Mouse (Mus musculus) heart, postnatal 4 days (tissue): ENCODE measurements around the gene Syt17. TPM values are rescaled to one million over a fixed set of nuclear protein-coding genes. Genes with fewer than 3 reads are reported as not detected.
"Not testable (repeated sequence)": the region's sequence is repeated elsewhere in the genome, so short reads cannot be mapped to it uniquely, and the experiment has no call there.

Source experiments
- DNase-seq: peaks from one replicate; pipeline ENCODE4 v3.0.0; 2021
- total RNA-seq, 2 experiments: library from RNA; stranded (reverse); gene quantifications; 2 replicates each; pipeline ENCODE4 v1.2.3; 2021

The Syt17 gene
- total RNA-seq, 2 experiments from 2014 or later, result 1.4 to 2.0 TPM

DNA sequence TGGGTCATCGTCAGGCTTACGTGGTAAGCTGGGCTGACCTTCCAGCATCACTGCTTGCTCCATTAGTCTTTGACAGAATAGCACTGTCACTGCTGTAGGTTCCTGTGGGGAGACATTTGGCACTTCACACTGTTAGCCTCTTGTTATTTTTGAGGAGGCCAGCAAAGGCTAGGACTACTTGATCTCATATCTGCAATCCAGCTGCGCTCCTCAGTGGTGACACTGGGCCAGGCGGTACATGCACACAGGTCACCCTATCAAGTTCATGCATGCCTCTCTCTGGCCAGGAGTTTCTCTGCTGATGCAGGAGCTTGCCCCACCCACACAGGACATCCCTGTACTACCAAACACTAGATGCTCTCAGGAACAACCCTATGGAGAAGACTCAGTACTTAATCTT, 71.4 kb downstream of the Syt17 start:
- DNase-seq, result no peak

DNA sequence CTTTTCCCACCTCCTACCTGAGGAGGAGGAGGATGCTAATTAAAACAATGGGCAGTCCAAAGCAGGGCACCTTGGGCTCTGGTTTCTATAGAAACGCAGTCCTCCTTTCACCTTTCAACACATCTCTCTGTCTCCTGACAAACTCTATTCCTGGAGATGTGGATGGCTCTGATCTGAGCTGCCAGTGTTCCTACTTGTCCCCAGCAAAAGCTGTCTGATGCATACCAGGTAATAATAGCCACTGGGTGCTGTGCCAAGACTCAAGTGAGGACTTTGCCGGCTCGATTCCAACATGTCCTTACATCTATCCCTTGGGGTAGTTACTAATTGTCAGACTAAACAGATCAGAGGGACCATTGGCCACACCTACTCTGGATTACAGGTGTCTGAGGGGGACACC, 72.7 kb downstream of the Syt17 start:
- peak; percentile 82 for DNase-seq

DNA sequence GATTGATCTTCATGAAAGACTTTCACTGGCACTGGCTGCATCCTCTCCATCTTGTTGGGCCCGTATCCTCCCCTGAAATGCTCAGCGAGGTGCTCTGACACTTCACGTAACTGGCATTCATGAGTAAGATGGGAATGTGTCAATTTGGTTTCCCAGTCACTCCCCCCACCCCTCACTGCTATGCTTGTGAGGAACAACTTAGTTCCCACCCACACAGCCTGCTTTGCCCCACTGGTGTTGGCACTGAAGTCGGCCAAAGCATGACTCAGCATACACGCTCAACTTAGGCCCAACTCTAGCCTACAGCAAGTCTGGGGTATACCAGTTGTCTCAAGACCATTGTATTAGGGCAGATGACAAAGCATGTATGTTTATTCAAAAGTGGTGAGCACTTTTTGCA, 76.7 kb downstream of the Syt17 start:
- DNase-seq, result no peak

DNA sequence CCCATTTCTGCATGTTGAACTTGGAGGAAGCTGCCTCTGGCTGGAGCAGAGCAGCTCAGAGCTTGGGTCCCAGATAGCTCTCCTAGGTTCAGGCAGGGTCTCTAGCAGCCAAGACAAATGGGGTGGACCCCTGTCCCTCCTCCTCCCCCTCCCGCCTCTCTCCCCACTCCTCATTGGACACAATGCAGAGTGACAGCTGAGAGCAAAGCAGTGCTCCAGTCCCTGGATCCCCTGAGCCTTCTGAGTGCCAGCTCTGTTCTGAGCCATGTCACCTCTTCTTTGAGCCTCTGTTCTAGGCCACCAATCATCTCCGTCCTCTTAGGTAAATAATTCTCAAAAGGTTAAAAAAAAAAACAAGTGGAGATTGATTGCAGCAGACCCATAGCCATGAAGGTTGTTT, 78.3 kb downstream of the Syt17 start:
- DNase-seq, result no peak

DNA sequence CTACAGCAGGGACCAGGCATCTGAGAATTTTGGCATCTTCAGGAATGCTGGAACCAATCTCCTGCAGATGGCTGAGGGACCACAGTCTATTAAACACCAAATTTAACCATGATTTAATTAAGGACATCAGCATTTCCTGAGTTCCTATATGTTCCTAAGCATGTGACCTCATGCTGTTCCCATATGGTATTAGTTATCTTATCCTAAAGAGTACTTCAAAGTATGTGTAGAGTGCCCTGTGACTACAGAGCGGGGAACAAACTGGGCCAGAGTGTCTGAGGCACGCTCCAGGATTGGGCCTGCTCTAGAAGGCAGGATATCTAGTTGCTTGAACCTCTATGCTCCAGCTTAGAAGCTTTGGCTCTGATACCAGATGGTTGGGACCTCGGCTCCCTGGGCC, 82.1 kb downstream of the Syt17 start:
- DNase-seq, result no peak

DNA sequence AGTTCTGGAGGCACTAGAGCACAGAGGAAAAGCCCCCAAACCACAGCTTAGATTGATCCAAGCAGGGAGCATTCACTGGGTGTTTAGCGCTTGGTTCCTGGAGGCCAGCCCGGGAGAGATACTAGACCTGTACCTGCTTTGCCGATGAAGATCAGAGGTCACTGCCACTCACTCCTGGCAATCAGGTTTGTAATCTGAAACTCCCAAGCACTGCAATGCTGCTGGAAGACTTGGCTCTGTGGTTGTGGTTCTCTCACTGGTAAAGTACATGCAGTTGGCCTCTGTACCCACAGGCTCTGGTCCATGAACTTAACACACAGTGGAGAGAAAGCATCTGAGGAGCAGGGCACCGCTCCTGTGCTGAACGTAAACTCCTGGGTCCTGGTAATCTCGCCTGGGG, 82.8 kb downstream of the Syt17 start:
- DNase-seq, result no peak

DNA sequence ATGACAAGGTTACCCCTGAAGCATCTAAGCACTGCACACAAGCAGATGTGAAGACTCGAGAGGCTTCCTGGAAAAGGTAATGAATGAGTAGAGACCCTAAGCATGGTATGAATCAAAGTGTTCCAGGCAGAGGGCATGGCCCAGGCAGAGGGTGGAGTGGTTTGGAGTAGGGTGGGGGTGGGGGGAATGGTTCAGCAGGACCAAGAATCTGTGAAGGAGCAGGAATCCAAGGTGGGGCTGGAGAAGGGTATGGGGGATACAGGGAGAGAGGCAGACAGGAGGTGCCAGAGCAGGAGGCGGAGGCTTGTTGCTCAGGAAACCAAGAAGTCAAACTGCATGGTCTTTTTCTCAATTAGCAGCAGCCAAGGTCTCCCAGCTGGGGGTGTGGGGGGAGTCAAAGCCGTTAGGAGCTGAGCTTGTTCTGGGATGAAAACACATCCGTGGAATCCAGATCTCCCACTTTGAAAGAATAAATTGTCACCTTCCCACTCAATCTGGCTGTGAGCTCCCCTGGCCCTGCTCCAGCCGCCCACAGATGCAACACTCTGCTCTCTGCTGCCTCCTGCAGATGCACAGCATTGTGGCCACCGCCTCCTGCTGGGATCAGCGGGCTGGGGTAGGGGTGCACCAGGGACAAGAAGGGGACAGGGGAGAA, 83.5 kb downstream of the Syt17 start:
- DNase-seq, result peak; percentile 57

DNA sequence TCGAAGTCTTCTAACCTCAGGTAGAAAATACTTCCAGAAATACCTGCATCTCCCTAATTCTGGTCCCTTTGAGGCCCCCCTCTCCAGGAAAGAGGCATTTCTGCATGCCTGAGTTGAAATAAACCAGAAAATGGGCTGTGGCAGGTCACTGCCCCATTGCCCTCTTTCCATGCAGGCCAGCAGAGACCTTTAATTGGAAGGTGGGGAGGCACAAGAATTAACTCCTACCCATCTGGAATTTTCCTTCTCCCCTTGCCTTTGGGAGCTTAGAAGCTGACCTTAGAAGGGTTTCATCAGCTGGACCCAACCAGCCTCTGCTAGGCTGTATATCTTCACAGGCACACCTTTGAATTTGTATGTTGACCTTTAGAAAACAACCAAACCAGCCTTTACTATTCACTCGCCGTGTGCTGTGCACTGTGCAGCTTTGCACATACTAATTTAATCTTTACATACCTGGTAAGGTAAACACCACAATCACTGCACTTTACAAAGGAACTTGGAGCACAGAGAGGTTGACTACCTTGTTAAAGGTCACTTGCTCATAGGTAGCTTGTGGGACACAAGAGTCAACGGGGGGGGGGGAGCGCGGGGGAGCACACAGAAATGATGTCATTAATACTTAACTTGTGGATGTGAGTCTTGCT, 84.3 kb downstream of the Syt17 start:
- DNase-seq, result no peak

DNA sequence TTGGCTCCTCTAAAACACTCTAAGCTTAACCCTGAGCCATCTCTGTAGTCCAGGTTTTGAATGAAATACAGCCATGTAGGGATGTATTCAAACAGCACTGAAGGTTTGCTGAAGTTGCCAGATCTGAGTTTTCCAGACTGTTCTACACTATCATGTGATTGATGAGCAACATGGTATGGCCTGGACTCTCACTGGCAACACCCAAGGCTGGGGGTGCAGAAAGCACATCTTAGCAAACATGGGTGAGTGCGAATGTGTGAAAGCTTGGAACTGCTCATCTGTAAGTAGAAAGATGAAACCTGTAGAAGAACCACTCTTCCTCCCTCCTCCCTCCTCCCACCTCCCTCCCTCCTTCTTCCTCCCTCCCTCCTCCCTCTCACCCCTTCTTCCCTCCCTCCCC, 85.1 kb downstream of the Syt17 start:
- no peak for DNase-seq

DNA sequence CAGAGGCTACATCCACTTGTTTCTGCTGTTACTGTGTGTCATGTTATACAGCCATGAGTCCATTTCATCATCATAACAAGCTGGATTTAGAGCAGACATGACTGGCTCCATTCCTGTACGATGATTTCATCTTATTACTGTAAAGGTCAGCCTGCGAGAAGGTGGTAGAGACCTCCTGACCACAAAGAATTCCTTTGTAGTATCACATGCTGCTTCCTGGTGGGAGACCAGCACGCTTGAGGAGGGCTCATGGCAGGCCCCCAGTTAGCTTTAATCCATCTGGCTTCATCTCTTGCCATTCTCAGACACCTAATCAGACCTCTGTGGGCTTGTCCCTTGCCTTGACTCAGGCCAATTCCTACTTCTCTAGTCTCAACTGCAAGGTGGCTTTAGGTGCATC, 85.8 kb downstream of the Syt17 start:
- DNase-seq, result no peak

DNA sequence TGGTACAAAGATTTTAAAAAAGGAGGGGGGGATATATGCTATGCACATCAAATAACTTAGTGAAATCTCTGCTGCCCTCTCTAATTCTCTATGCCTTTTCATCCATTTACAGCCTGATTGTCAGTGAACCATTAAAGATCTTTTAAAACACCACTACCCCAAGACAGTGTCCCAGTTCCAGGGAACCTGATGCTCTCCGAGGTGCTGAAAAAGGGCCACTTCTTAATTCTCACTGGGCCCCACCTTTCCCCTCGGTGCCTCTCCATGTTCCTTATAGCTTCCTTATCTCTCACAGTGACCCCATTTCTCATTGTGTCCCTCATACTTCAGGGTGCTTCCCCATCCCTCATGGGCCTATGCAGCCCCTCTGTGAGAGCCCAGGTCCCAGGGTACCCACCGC, 89.0 kb downstream of the Syt17 start:
- peak; percentile 32 for DNase-seq

DNA sequence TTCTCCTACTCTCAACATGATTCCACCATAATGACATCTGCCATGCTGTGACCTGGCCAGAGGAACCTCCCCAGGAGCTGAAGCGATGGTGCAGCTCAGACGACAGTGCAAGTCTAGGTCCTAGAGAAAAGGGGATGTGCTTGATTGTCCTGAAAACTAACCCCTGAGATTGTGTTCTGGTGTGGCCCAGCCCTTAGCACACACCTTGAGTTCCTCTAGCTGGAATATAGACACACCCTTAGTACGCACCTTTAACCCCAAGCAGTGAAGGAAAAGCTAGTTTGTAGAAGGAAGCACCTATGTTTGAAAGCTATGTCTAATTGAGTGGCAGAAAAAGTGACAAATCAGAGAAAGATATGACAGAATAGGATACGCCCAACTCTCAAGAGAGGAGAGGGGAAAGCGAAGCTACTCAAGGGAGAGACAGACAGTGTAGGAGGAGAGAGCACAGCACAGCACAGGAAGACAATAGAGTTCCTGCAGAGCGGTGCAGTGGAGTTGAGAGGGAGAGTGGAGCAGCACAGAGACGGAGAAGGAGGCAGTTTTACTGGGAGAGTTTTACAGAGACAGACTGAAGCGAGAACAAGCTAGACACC, 91.5 kb downstream of the Syt17 start:
- not testable (repeated sequence) for DNase-seq

DNA sequence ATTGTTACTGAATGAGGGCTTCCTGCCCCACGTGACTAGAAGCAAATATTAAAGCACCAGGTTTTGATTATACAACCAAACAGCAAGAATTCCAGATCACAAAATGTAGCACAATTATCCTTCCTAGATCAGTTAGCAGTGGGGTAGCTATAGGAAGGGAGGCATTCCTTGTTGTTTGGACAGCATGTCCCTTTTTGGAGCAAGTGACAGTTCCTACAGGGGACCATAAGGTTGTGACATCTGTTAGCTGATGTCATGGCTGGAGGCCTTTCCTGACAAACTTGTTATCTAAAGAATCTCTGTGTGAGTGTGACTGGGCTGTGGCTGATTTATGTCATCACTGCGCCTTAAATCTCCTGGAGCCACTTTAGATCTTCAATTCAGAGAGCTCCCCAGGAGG, 97.2 kb downstream of the Syt17 start:
- no peak for DNase-seq

DNA sequence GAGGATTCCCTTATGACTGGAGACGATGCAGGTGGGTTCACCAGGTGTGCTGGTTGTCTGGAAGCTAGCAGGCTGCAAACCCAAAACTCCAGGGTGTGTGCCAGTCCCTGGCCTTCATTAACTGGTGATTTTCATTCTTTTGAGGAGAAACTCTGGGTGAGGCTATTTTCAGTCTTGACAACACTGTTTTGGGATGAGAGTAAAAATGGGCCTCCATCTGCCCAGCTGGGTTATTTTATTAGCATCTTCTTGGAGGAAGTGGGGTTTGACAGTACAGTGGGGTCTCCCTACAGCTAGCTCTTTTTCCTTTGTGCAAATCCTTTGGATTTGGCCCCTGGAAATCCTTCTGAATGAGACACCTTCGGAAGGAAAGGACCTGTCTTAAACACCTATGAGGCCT, 101.1 kb downstream of the Syt17 start:
- DNase-seq, result no peak

DNA sequence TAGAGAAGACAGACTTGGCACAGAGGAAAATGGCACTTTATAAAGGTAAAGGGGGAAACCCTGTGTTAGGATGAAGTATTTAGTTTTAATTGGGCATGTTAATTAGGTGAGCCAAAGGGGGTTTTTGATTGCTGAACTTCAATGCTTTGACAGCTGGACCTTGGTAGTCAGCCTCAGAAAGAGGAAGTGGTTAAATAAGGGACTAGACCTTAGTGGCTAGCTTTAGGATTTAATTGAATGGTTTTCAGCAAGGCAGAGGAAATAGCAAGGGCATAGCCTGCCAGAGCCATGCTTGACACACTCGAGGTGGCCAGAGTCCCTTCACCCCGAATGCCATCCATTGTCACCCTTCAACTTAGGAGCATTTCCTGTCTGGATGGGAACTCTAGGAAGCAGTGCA, 101.6 kb downstream of the Syt17 start:
- no peak for DNase-seq

DNA sequence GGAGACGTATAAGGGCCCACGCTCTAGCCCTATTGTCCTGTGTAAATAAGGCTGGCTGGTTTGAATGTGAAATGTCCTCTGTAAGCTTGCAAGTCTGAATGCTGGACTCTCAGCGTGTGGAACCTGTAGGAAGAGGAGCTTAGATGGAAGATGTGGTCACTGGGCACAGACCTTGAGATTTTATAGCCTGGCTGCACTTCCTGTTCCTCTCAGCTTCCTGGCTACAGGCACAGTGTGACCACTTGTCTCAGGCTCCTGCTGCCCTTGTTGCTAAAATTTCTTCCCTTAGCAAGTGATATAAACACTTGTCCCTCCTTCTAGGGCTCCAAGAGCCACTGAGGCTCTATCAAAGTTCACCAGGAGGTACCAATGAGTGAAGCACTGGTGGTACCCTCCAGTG, 102.6 kb downstream of the Syt17 start:
- no peak for DNase-seq

DNA sequence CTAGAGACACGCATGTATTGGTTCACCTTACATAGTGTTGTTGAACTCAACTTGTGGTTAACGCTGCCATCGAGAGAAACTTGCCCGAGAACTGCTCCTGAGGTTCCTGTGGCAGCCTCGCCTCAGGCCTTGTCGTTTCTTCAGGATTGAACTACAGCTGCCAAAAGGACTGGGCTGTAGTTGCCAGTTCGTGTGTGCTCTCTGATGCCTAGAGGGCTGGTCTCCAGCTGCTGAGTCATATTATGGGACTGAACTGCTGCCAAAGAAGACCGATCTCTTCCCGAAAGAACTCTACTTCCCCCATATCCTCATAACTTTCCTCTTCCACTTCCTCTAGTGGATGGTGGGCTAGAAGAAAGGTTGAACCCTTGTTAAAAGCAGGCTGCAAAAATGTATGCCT, 103.3 kb downstream of the Syt17 start:
- no peak for DNase-seq

Other genes with a start within 250 kb of the Syt17 start
- gene Smg1, start 204.6 kb downstream of the Syt17 start, total RNA-seq, result 10 to 100 TPM; 47.1 to 49.9 TPM
- gene Itpripl2, start 43.8 kb upstream of the Syt17 start, total RNA-seq, result 10 to 100 TPM; 46.5 to 46.6 TPM
- gene Coq7, start 85.1 kb upstream of the Syt17 start, total RNA-seq, result 100 to 1,000 TPM in 1 of 2 experiments, 10 to 100 TPM in 1; 99.7 to 112 TPM
- 10 to 100 TPM in 1 of 2 experiments, 1 to 10 TPM in 1; 9.8 to 10.3 TPM for gene Tmc7, start 136.5 kb upstream of the Syt17 start, total RNA-seq
- 1 to 10 TPM in 1 of 2 experiments, under 1 TPM in 1; 0.69 to 1.1 TPM for gene Tmc5, start 149.1 kb upstream of the Syt17 start, total RNA-seq